Mouse (Mus musculus) bone marrow, adult 2 months (tissue): Measurements from ENCODE around the gene Nckipsd. TPM values are rescaled to one million over a fixed set of nuclear protein-coding genes. Genes with fewer than 3 reads are reported as not detected.
A peak's percentile ranks its signal among the peaks of the same experiment; 100 is the strongest.

Source experiments
- H3K27ac ChIP-seq: fragments of 200-500 bp; 2 replicates; pipeline ENCODE4 v1.5.1; 2012; ENCODE audit warnings: low read depth, mild to moderate bottlenecking, control low read depth, inconsistent platforms, low read length; ENCODE audit not compliant: control insufficient read depth, poor library complexity, insufficient read depth
- H3K4me1 ChIP-seq: fragments of 200-500 bp; 2 replicates; pipeline ENCODE4 v1.6.1; 2011; ENCODE audit warnings: low read length; ENCODE audit not compliant: control insufficient read depth, insufficient read depth
- H3K4me3 ChIP-seq: fragments of 200-500 bp; replicated peaks from 2 replicates; pipeline ENCODE3; 2011; ENCODE audit warnings: mild to moderate bottlenecking, low read depth, low read length, control low read depth; ENCODE audit not compliant: control insufficient read depth
- CTCF ChIP-seq: fragments of 200-500 bp; IDR thresholded peaks from 2 replicates; pipeline ENCODE4 v1.5.1; 2011; ENCODE audit warnings: low read length, control low read depth; ENCODE audit not compliant: control insufficient read depth, insufficient read depth
- POLR2A ChIP-seq: fragments of 200-500 bp; IDR thresholded peaks from 2 replicates; pipeline ENCODE4 v1.6.1; 2011; ENCODE audit warnings: low read depth, mild to moderate bottlenecking, control low read depth, low read length, borderline replicate concordance; ENCODE audit not compliant: control insufficient read depth
- WGBS: fragments of 180-500 bp; shearing (Covaris S2); methylation state at CpG from one replicate; pipeline ENCODE4 v1.1.7; 2018; 5-methylcytosine and 5-hydroxymethylcytosine counted together
- polyA plus RNA-seq: library from polyadenylated mRNA; stranded (reverse); fragments of >200 nt; gene quantifications from 2 replicates; pipeline ENCODE4 v1.2.4, GENCODE M21; 2011; ENCODE audit warnings: low replicate concordance; ENCODE audit not compliant: missing spikeins, insufficient read depth, insufficient read length

Nckipsd gene
- polyA plus RNA-seq = 10.0 and 13.4 TPM in 2 replicates

GRCm38 (mm10) chr9:108808163-108808665, at the start of gene Nckipsd:
Nckipsd (plus strand) TSS chr9:108808368.
- TF ChIP-seq CTCF = peak; percentile 77
- peak; percentile 55; the same call in 1 of the 2 replicates for TF ChIP-seq POLR2A
- Histone ChIP-seq H3K27ac (peak within 1 kb of the TSS; percentile 47), H3K4me1 (peaks cover 1% of the 10 kb centered on the region; the same call in 1 of the 2 replicates), H3K4me3 (peak within 1 kb of the TSS; percentile 80)
- WGBS = under 1% methylated on average over 62 of the region's 62 CpGs

- no peak for TF ChIP-seq POLR2A
- no peak for TF ChIP-seq CTCF
- H3K4me3 ChIP-seq = no peak overlapping the region
- 94% methylated on average over 20 of the region's 20 CpGs for WGBS
- no peaks in the 10 kb centered on the region for H3K4me1 ChIP-seq
- no peak overlapping the region for H3K27ac ChIP-seq
Measured at GRCm38 (mm10) chr9:108759121-108759520, 49.0 kb upstream of the Nckipsd start.

- TF ChIP-seq CTCF (peak; percentile 91), POLR2A (no peak)
- WGBS = 60% methylated on average over 2 of the region's 2 CpGs
- Histone ChIP-seq H3K4me3 (no peak overlapping the region), H3K27ac (no peak overlapping the region), H3K4me1 (no peaks in the 10 kb centered on the region)
Measured at GRCm38 (mm10) chr9:108759805-108760204, 48.4 kb upstream of the Nckipsd start.

GRCm38 (mm10) chr9:108761561-108761960, 46.6 kb upstream of the Nckipsd start:
- no peaks in the 10 kb centered on the region for H3K4me1 ChIP-seq
- TF ChIP-seq POLR2A = no peak
- TF ChIP-seq CTCF = no peak
- H3K27ac ChIP-seq = no peak overlapping the region
- no peak overlapping the region for H3K4me3 ChIP-seq

- no peak overlapping the region for H3K27ac ChIP-seq
- H3K4me3 ChIP-seq = no peak overlapping the region
- WGBS = 67% methylated on average over 10 of the region's 10 CpGs
- TF ChIP-seq POLR2A (no peak), CTCF (no peak)
- H3K4me1 ChIP-seq = no peaks in the 10 kb centered on the region
Measured at GRCm38 (mm10) chr9:108764971-108765370, 43.2 kb upstream of the Nckipsd start.

- no peak overlapping the region for H3K4me3 ChIP-seq
- WGBS = 84% methylated on average over 4 of the region's 4 CpGs
- H3K27ac ChIP-seq = no peak overlapping the region
- TF ChIP-seq CTCF = no peak
- no peak for TF ChIP-seq POLR2A
- no peaks in the 10 kb centered on the region; the same call in 1 of the 2 replicates for H3K4me1 ChIP-seq
Measured at GRCm38 (mm10) chr9:108776614-108777013, 31.6 kb upstream of the Nckipsd start.

GRCm38 (mm10) chr9:108777276-108777675, 30.9 kb upstream of the Nckipsd start:
- Histone ChIP-seq H3K4me1 (no peaks in the 10 kb centered on the region; the same call in 1 of the 2 replicates), H3K4me3 (no peak overlapping the region), H3K27ac (no peak overlapping the region)
- WGBS = 81% methylated on average over 4 of the region's 4 CpGs
- no peak for TF ChIP-seq CTCF
- no peak for TF ChIP-seq POLR2A

GRCm38 (mm10) chr9:108780959-108781358, 27.2 kb upstream of the Nckipsd start:
- Histone ChIP-seq H3K4me3 (no peak overlapping the region), H3K27ac (no peak overlapping the region), H3K4me1 (no peaks in the 10 kb centered on the region; the same call in 1 of the 2 replicates)
- TF ChIP-seq POLR2A = no peak
- TF ChIP-seq CTCF = no peak
- WGBS = 64% methylated on average over 5 of the region's 5 CpGs

GRCm38 (mm10) chr9:108781891-108782290, 26.3 kb upstream of the Nckipsd start:
- TF ChIP-seq POLR2A = no peak
- no peak for TF ChIP-seq CTCF
- Histone ChIP-seq H3K4me3 (no peak overlapping the region), H3K27ac (no peak overlapping the region), H3K4me1 (no peaks in the 10 kb centered on the region)
- WGBS = 78% methylated on average over 4 of the region's 4 CpGs
